ENCODE assay signal across 20 mouse cellular contexts in genomic region chr13:56556701-56557100, GRCm38 (mm10). TPM values are rescaled to one million over a fixed set of nuclear protein-coding genes. Genes with fewer than 3 reads are reported as not detected.
DNase-seq lines count a peak whose midpoint lies in the region; ATAC-seq and TF ChIP-seq lines count a peak whose summit lies in the region.
"Had no signal": no experiment of that assay in that cellular context is flagged by ENCODE, and none has a peak within 500 bp of the region (broad histone marks: within the 10 kb centered on the region; RNA-seq: fewer than 3 reads in every experiment).

No protein-coding gene starts in this region.

- H3K9me3 ChIP-seq in kidney, embryonic 15.5 days (replicated peaks): no peaks in the 10 kb centered on the region
- H3K9me3 ChIP-seq in midbrain, embryonic 11.5 days (ENCODE audit: control insufficient read depth, low read length): no peaks in the 10 kb centered on the region
- no peaks in the 10 kb centered on the region for H3K9me3 ChIP-seq in midbrain, embryonic 14.5 days (ENCODE audit: control insufficient read depth, low read length)
- no peaks in the 10 kb centered on the region for H3K9me3 ChIP-seq in intestine, embryonic 15.5 days
- no peaks in the 10 kb centered on the region for H3K9me3 ChIP-seq in forebrain, embryonic 11.5 days (ENCODE audit: control insufficient read depth, low read length)
- H3K9me3 ChIP-seq: embryonic facial prominence, embryonic 12.5 days; embryonic facial prominence, embryonic 15.5 days; forebrain, embryonic 12.5 days; forebrain, embryonic 15.5 days; heart, embryonic 12.5 days; heart, embryonic 15.5 days; hindbrain, embryonic 10.5 days; hindbrain, embryonic 13.5 days had no signal

- no peak overlapping the region for H3K4me2 ChIP-seq in kidney, embryonic 15.5 days
- no peak overlapping the region for H3K4me2 ChIP-seq in midbrain, embryonic 11.5 days
- no peak overlapping the region for H3K4me2 ChIP-seq in midbrain, embryonic 14.5 days (ENCODE audit: low read length)
- H3K4me2 ChIP-seq in intestine, embryonic 15.5 days (replicated peaks): no peak overlapping the region
- H3K4me2 ChIP-seq in forebrain, embryonic 11.5 days (ENCODE audit: low read depth, low read length, severe bottlenecking): no peak overlapping the region
- H3K4me2 ChIP-seq: embryonic facial prominence, embryonic 12.5 days; embryonic facial prominence, embryonic 15.5 days; forebrain, embryonic 12.5 days; forebrain, embryonic 15.5 days; heart, embryonic 12.5 days; heart, embryonic 15.5 days; hindbrain, embryonic 13.5 days had no signal

- WGBS in kidney, adult 2 months: 41% methylated on average over 3 of the region's 3 CpGs
- 56% methylated on average over 3 of the region's 3 CpGs for whole genome bisulfite sequencing in kidney, embryonic 15.5 days
- 84% methylated on average over 3 of the region's 3 CpGs for WGBS in midbrain, embryonic 11.5 days
- WGBS in midbrain, embryonic 14.5 days: 83% methylated on average over 3 of the region's 3 CpGs
- 73% methylated on average over 3 of the region's 3 CpGs for WGBS in intestine, embryonic 15.5 days
- WGBS in forebrain, embryonic 11.5 days: 89% methylated on average over 3 of the region's 3 CpGs

- no peak for TF ChIP-seq CTCF in kidney, adult 2 months (conservative IDR thresholded peaks at IDR 0.05; ENCODE audit: insufficient read depth, insufficient read length, low read depth, low read length)

- H3K9ac ChIP-seq in kidney, embryonic 15.5 days: no peak overlapping the region
- no peak overlapping the region for H3K9ac ChIP-seq in midbrain, embryonic 11.5 days (ENCODE audit: low read length)
- H3K9ac ChIP-seq in midbrain, embryonic 14.5 days (replicated peaks; ENCODE audit: low read length): no peak overlapping the region
- no peak overlapping the region for H3K9ac ChIP-seq in intestine, embryonic 15.5 days
- H3K9ac ChIP-seq in forebrain, embryonic 11.5 days (ENCODE audit: low read length): no peak overlapping the region
- H3K9ac ChIP-seq: embryonic facial prominence, embryonic 12.5 days; embryonic facial prominence, embryonic 15.5 days; forebrain, embryonic 12.5 days; forebrain, embryonic 15.5 days; heart, embryonic 12.5 days; heart, embryonic 15.5 days; hindbrain, embryonic 13.5 days had no signal

- peaks cover 29% of the 10 kb centered on the region; the same call in 1 of the 2 replicates for H3K4me1 ChIP-seq in kidney, adult 2 months (ENCODE audit: control insufficient read depth, insufficient read depth, low read length)
- peaks cover 22% of the 10 kb centered on the region for H3K4me1 ChIP-seq in kidney, embryonic 15.5 days
- peaks cover 8% of the 10 kb centered on the region; the same call in 1 of the 2 replicates for H3K4me1 ChIP-seq in midbrain, embryonic 11.5 days (ENCODE audit: control insufficient read depth, insufficient read depth, low read length)
- H3K4me1 ChIP-seq in midbrain, embryonic 14.5 days (ENCODE audit: control insufficient read depth, insufficient read depth, low read length): no peaks in the 10 kb centered on the region
- H3K4me1 ChIP-seq in intestine, embryonic 15.5 days (replicated peaks): peaks cover 3% of the 10 kb centered on the region
- H3K4me1 ChIP-seq in forebrain, embryonic 11.5 days (replicated peaks; ENCODE audit: control insufficient read depth, insufficient read depth, low read length): peaks cover 3% of the 10 kb centered on the region; the same call in 1 of the 2 replicates

- H3K4me3 ChIP-seq in kidney, adult 2 months (ENCODE audit: insufficient read depth, low read depth, low read length): no peak overlapping the region
- no peak overlapping the region for H3K4me3 ChIP-seq in kidney, embryonic 15.5 days (replicated peaks)
- H3K4me3 ChIP-seq in midbrain, embryonic 11.5 days (ENCODE audit: low read depth, low read length): no peak overlapping the region
- H3K4me3 ChIP-seq in midbrain, embryonic 14.5 days (replicated peaks; ENCODE audit: low read depth, low read length): no peak overlapping the region
- H3K4me3 ChIP-seq in intestine, embryonic 15.5 days (replicated peaks): no peak overlapping the region
- H3K4me3 ChIP-seq in forebrain, embryonic 11.5 days (ENCODE audit: low read depth, low read length): no peak overlapping the region
- H3K4me3 ChIP-seq: embryonic facial prominence, embryonic 12.5 days; embryonic facial prominence, embryonic 15.5 days; forebrain, embryonic 12.5 days; forebrain, embryonic 15.5 days; heart, embryonic 12.5 days; heart, embryonic 15.5 days; hindbrain, embryonic 10.5 days; hindbrain, embryonic 13.5 days had no signal

- no peaks in the 10 kb centered on the region for H3K27me3 ChIP-seq in kidney, adult 2 months (replicated peaks; ENCODE audit: control insufficient read depth, insufficient read depth, low read length)
- H3K27me3 ChIP-seq in kidney, embryonic 15.5 days: no peaks in the 10 kb centered on the region
- no peaks in the 10 kb centered on the region for H3K27me3 ChIP-seq in midbrain, embryonic 11.5 days (ENCODE audit: control insufficient read depth, insufficient read depth, low read length)
- no peaks in the 10 kb centered on the region for H3K27me3 ChIP-seq in midbrain, embryonic 14.5 days (ENCODE audit: control insufficient read depth, insufficient read depth, low read length)
- H3K27me3 ChIP-seq in intestine, embryonic 15.5 days (replicated peaks): no peaks in the 10 kb centered on the region
- H3K27me3 ChIP-seq in forebrain, embryonic 11.5 days (ENCODE audit: control insufficient read depth, insufficient read depth, low read length): no peaks in the 10 kb centered on the region
- H3K27me3 ChIP-seq: embryonic facial prominence, embryonic 12.5 days; embryonic facial prominence, embryonic 15.5 days; forebrain, embryonic 12.5 days; forebrain, embryonic 15.5 days; heart, embryonic 12.5 days; heart, embryonic 15.5 days had no signal

- H3K27ac ChIP-seq in kidney, adult 2 months (ENCODE audit: insufficient read depth, low read depth, low read length): peak overlapping the region; percentile 58; the same call in 1 of the 2 replicates
- no peak overlapping the region for H3K27ac ChIP-seq in kidney, embryonic 15.5 days
- no peak overlapping the region for H3K27ac ChIP-seq in midbrain, embryonic 11.5 days (ENCODE audit: low read depth, low read length)
- no peak overlapping the region for H3K27ac ChIP-seq in midbrain, embryonic 14.5 days (replicated peaks; ENCODE audit: low read depth, low read length)
- H3K27ac ChIP-seq in intestine, embryonic 15.5 days: no peak overlapping the region
- no peak overlapping the region for H3K27ac ChIP-seq in forebrain, embryonic 11.5 days (ENCODE audit: low read depth, low read length)
- H3K27ac ChIP-seq: embryonic facial prominence, embryonic 12.5 days; embryonic facial prominence, embryonic 15.5 days; forebrain, embryonic 12.5 days; forebrain, embryonic 15.5 days; heart, embryonic 15.5 days; hindbrain, embryonic 13.5 days had no signal

- no peak for TF ChIP-seq POLR2A in kidney, adult 2 months (IDR thresholded peaks at IDR 0.05; ENCODE audit: low read depth, low read length)

- no peak for ATAC-seq in kidney, embryonic 15.5 days (replicated peaks; ENCODE audit: low FRiP score)
- no peak for ATAC-seq in midbrain, embryonic 11.5 days (ENCODE audit: low FRiP score)
- ATAC-seq in midbrain, embryonic 14.5 days (ENCODE audit: low FRiP score, low TSS enrichment): no peak
- ATAC-seq in intestine, embryonic 15.5 days: no peak
- no peak for ATAC-seq in forebrain, embryonic 11.5 days (replicated peaks; ENCODE audit: low FRiP score)
- ATAC-seq: CD4-positive, CD25-positive, alpha-beta regulatory T cell, adult 4 months; forebrain, embryonic 15.5 days had no signal

- peak; percentile 92 for DNase-seq in kidney, adult 2 months
- peak; percentile 21 for DNase-seq in midbrain, embryonic 11.5 days (ENCODE audit: low spot score, missing footprints)
- DNase-seq in midbrain, embryonic 14.5 days: no peak
- DNase-seq in kidney, postnatal 14 days: peak; percentile 67
- DNase-seq in forebrain, embryonic 11.5 days (ENCODE audit: low spot score): no peak

- no peaks in the 10 kb centered on the region for H3K36me3 ChIP-seq in kidney, adult 2 months (ENCODE audit: control insufficient read depth, insufficient read depth, low read length)
- H3K36me3 ChIP-seq in kidney, embryonic 15.5 days: no peaks in the 10 kb centered on the region
- H3K36me3 ChIP-seq in midbrain, embryonic 11.5 days (ENCODE audit: control insufficient read depth, insufficient read depth, low read length): no peaks in the 10 kb centered on the region
- H3K36me3 ChIP-seq in midbrain, embryonic 14.5 days (ENCODE audit: control insufficient read depth, insufficient read depth, low read length): no peaks in the 10 kb centered on the region
- H3K36me3 ChIP-seq in intestine, embryonic 15.5 days: no peaks in the 10 kb centered on the region
- H3K36me3 ChIP-seq in forebrain, embryonic 11.5 days (ENCODE audit: control insufficient read depth, insufficient read depth, low read length): no peaks in the 10 kb centered on the region
- H3K36me3 ChIP-seq: embryonic facial prominence, embryonic 12.5 days; embryonic facial prominence, embryonic 15.5 days; forebrain, embryonic 12.5 days; forebrain, embryonic 15.5 days; heart, embryonic 12.5 days; heart, embryonic 15.5 days; hindbrain, embryonic 10.5 days; hindbrain, embryonic 13.5 days had no signal

RNA-seq across cellular contexts. Expression of gene Lect2, which starts 8.4 kb away (rescaled TPM):
- 0.19 TPM in 2 replicates for polyA plus RNA-seq in kidney, adult 2 months (2012; rRNA removed)
- 1.8 and 2.5 TPM in 2 replicates for polyA plus RNA-seq in kidney, embryonic 15.5 days (2015; fragmentation: Nextera tagmentation; extraction: Ambion mirVana)
- not detected in 2 replicates for polyA plus RNA-seq in midbrain, embryonic 11.5 days (2014; fragmentation: Nextera tagmentation; extraction: Ambion mirVana)
- polyA plus RNA-seq in midbrain, embryonic 14.5 days (2014; fragmentation: Nextera tagmentation; extraction: Ambion mirVana): not detected in 2 replicates
- polyA plus RNA-seq in intestine, embryonic 15.5 days (2015; fragmentation: Nextera tagmentation; extraction: Ambion mirVana): 12.4 and 13.2 TPM in 2 replicates
- not detected in 2 replicates for polyA plus RNA-seq in forebrain, embryonic 11.5 days (2014; fragmentation: Nextera tagmentation; extraction: Ambion mirVana)
- polyA plus RNA-seq: adrenal gland, adult 2 months; C2C12; CD4-positive, CD25-positive, alpha-beta regulatory T cell, adult 4 months; cerebellum, adult 2 months; embryonic facial prominence, embryonic 12.5 days; embryonic facial prominence, embryonic 15.5 days; forebrain, embryonic 12.5 days; forebrain, embryonic 15.5 days; gonadal fat pad, adult 2 months; heart, embryonic 15.5 days; hindbrain, embryonic 10.5 days; hindbrain, embryonic 13.5 days had no signal

RNA-seq across cellular contexts. Expression of gene Fbxl21, which starts 34.4 kb away (rescaled TPM):
- polyA plus RNA-seq in kidney, adult 2 months (2012; rRNA removed): 3.6 and 4.1 TPM in 2 replicates
- polyA plus RNA-seq in kidney, embryonic 15.5 days (2015; fragmentation: Nextera tagmentation; extraction: Ambion mirVana): 2.1 and 2.9 TPM in 2 replicates
- 1.9 and 3.0 TPM in 2 replicates for polyA plus RNA-seq in midbrain, embryonic 11.5 days (2014; fragmentation: Nextera tagmentation; extraction: Ambion mirVana)
- 3.3 and 3.7 TPM in 2 replicates for polyA plus RNA-seq in midbrain, embryonic 14.5 days (2014; fragmentation: Nextera tagmentation; extraction: Ambion mirVana)
- polyA plus RNA-seq in intestine, embryonic 15.5 days (2015; fragmentation: Nextera tagmentation; extraction: Ambion mirVana): 1.2 and 2.1 TPM in 2 replicates
- 1.7 and 2.2 TPM in 2 replicates for polyA plus RNA-seq in forebrain, embryonic 11.5 days (2014; fragmentation: Nextera tagmentation; extraction: Ambion mirVana)

RNA-seq across cellular contexts. Expression of gene Tgfbi, which starts 52.6 kb away (rescaled TPM):
- polyA plus RNA-seq in kidney, adult 2 months (2012; rRNA removed): 18.8 and 20.8 TPM in 2 replicates
- polyA plus RNA-seq in kidney, embryonic 15.5 days (2015; fragmentation: Nextera tagmentation; extraction: Ambion mirVana): 121 and 135 TPM in 2 replicates
- 20.2 and 25.3 TPM in 2 replicates for polyA plus RNA-seq in midbrain, embryonic 11.5 days (2014; fragmentation: Nextera tagmentation; extraction: Ambion mirVana)
- polyA plus RNA-seq in midbrain, embryonic 14.5 days (2014; fragmentation: Nextera tagmentation; extraction: Ambion mirVana): 0.63 and 2.7 TPM in 2 replicates
- polyA plus RNA-seq in intestine, embryonic 15.5 days (2015; fragmentation: Nextera tagmentation; extraction: Ambion mirVana): 120 and 123 TPM in 2 replicates
- polyA plus RNA-seq in forebrain, embryonic 11.5 days (2014; fragmentation: Nextera tagmentation; extraction: Ambion mirVana): 26.1 and 26.2 TPM in 2 replicates

Comparison
In these comparisons a context has a peak if more than half of its experiments do, and no peak if none do; other contexts are left out.
1. DNase-seq: peak in kidney, adult 2 months (single experiment), midbrain, embryonic 11.5 days (single experiment) and kidney, postnatal 14 days (single experiment); none in midbrain, embryonic 14.5 days (single experiment) and forebrain, embryonic 11.5 days (single experiment).